Mouse (Mus musculus) liver, embryonic 16.5 days (tissue): ENCODE results near the gene Plce1. TPM values are rescaled to one million over a fixed set of nuclear protein-coding genes. Genes with fewer than 3 reads are reported as not detected.

Experiments used
- ATAC-seq: fragments of 200-750 bp; cut with Nextera tagmentation; 2 replicates; pipeline ENCODE4 v1.8.0; 2017; ENCODE audit warnings: low read depth, mild to moderate bottlenecking, moderate number of reproducible peaks, moderate library complexity
- H3K27ac ChIP-seq: fragments of 300-500 bp; sonication (generic); 2 replicates; pipeline ENCODE4 v1.5.1; 2014; ENCODE audit warnings: mild to moderate bottlenecking, low read length
- H3K27me3 ChIP-seq: fragments of 300-500 bp; sonication (generic); 2 replicates; pipeline ENCODE4 v1.6.1; 2014; ENCODE audit warnings: low read depth, low read length, mixed read lengths; ENCODE audit not compliant: control insufficient read depth, insufficient read depth
- H3K36me3 ChIP-seq: fragments of 300-500 bp; sonication (generic); 2 replicates; pipeline ENCODE4 v1.6.1; 2014; ENCODE audit warnings: mild to moderate bottlenecking; ENCODE audit not compliant: control insufficient read depth, insufficient read depth
- H3K4me1 ChIP-seq: fragments of 300-500 bp; sonication (generic); 2 replicates; pipeline ENCODE4 v1.6.1; 2014; ENCODE audit warnings: low read depth, low read length, mixed read lengths; ENCODE audit not compliant: control insufficient read depth
- H3K4me2 ChIP-seq: fragments of 300-500 bp; sonication (generic); 2 replicates; pipeline ENCODE4 v1.6.1; 2014; ENCODE audit warnings: low read depth, low read length, mixed read lengths
- H3K4me3 ChIP-seq: fragments of 300-500 bp; sonication (generic); 2 replicates; pipeline ENCODE4 v1.5.1; 2014; ENCODE audit warnings: low read depth, mild to moderate bottlenecking, low read length
- H3K9ac ChIP-seq: fragments of 300-500 bp; sonication (generic); 2 replicates; pipeline ENCODE4 v1.6.1; 2014; ENCODE audit warnings: low read depth, low read length
- H3K9me3 ChIP-seq: fragments of 300-500 bp; sonication (generic); replicated peaks from 2 replicates; pipeline ENCODE4 v1.6.1; 2016; ENCODE audit warnings: low read length; ENCODE audit not compliant: control insufficient read depth
- WGBS: fragments of 180-500 bp; shearing (Covaris S2); extraction: QIAGEN DNeasy Blood & Tissue Kit; methylation state at CpG from one replicate; pipeline ENCODE4 v1.1.7; 2014; ENCODE audit not compliant: insufficient replicate concordance; 5-methylcytosine and 5-hydroxymethylcytosine counted together
- polyA plus RNA-seq: library from polyadenylated mRNA; unstranded; fragments of >200 nt; fragmentation: Nextera tagmentation; extraction: Ambion mirVana; gene quantifications from 2 replicates; pipeline ENCODE4 v1.2.1, GENCODE M21; 2015

Gene Plce1
- polyA plus RNA-seq, 1 experiment from 2014 or later, result 0.68 TPM

DNA sequence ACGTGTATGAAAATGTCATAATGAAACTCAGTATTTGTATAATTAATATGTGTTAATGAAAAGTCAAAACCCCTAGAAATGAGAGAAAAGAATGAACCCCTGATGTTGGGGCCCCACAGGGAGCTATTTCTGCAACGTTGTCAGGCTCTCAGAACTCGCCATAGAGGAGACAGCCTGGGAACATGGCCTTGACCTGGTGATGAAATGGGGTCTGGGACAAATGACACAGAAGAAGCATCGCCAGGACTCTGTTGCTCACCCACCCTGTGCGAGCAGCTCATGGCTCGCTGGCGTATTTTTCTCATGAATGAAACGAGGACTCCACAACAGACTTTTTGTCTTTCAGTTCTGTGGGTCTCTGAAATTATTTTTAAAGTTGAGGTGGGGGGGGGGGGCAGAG is 109.0 kb downstream of the Plce1 start:
- Histone ChIP-seq H3K4me3 (no peak overlapping the region), H3K9me3 (no peaks in the 10 kb centered on the region), H3K27ac (no peak overlapping the region), H3K4me1 (no peaks in the 10 kb centered on the region), H3K36me3 (no peaks in the 10 kb centered on the region), H3K4me2 (no peak overlapping the region), H3K9ac (no peak overlapping the region), H3K27me3 (no peaks in the 10 kb centered on the region)
- 69% methylated on average over 8 of the region's 8 CpGs for WGBS
- no peak for ATAC-seq

DNA sequence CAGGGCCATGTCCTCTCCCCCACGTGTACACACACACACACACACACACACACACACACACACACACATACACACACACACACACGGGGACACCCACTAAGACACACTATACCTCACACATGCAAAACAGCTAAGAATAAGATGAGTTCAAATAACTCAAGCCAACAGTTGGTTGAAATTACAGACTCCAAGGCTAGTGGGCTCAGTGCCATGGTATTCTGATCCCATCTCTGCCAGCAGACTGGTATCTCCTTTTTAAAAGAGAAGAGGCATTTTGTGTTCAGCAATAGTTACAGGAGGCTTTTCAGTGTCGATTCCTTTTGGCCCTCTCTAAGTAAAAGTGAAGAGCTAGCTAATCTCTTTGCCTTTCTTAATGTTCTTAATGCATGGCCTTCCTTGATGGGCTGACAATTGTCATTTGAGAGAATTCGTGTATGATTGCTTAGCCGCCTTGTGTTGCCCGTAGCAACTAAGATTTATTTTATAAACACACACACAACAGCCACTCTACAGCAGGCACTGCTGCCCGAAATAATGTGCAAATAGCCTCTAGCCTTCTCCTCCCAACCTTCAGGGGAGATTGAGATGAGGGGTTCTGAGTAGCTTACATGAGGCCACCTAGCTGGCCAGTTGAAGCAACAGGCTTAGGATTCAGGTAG is 111.8 kb downstream of the Plce1 start:
- Histone ChIP-seq H3K4me2 (no peak overlapping the region), H3K27me3 (no peaks in the 10 kb centered on the region), H3K27ac (no peak overlapping the region), H3K4me3 (no peak overlapping the region), H3K9ac (no peak overlapping the region), H3K9me3 (no peaks in the 10 kb centered on the region), H3K4me1 (no peaks in the 10 kb centered on the region), H3K36me3 (no peaks in the 10 kb centered on the region)
- no peak for ATAC-seq
- WGBS, result 56% methylated on average over 7 of the region's 7 CpGs

DNA sequence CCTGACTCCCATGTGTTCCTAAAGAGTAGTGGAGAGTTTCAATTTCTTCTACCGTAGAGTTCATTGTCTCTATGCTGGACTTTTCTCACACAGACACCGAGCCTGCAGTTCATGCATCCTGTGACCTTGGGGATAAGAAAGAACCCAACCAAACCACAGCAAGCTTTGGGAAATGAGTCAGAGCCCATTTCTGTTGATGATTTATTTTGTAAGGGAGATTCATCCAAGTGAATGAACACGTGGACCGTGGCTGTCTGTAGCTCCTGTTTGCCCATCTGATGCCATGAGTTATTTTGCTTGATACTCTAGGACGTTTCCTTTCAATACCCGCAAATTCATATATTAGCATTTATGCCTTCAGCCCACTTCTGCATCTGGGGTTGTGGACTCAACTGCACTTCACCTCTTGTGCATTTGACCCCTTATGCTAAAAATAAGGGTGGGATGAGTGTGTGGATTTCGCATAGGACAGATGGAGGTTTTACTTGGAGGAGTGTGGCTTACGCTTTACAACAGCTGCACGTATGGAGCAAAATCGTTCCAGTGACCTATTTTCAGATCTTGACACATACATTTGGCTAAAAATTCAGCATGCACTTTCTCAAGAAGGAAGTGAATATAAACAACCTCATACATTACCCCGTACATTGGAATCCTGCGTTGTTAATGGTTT is 112.5 kb downstream of the Plce1 start:
- Histone ChIP-seq H3K9me3 (no peaks in the 10 kb centered on the region), H3K27ac (no peak overlapping the region), H3K27me3 (no peaks in the 10 kb centered on the region), H3K4me2 (no peak overlapping the region), H3K4me3 (no peak overlapping the region), H3K4me1 (no peaks in the 10 kb centered on the region), H3K36me3 (no peaks in the 10 kb centered on the region), H3K9ac (no peak overlapping the region)
- WGBS, result 60% methylated on average over 12 of the region's 12 CpGs
- no peak for ATAC-seq

DNA sequence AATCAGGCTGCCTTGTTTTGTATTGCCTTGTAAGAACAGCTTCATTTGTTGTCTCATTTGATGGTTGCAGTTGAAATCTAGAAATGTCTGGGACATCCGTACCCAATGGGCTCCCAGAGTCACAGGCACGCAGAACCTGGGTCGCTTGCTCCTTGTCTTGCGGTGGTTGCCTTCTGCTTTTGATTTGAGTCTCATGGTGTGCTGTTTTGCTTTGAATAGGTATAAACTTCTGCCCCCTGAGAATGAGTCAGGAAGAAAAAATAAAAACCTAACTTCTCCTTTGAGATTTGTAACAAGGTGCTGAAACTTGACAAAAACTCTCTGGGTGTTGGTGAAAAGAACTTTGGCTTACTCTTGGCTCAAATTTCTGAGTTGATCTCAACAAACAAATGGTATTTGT is 115.2 kb downstream of the Plce1 start:
- WGBS, result 78% methylated on average over 4 of the region's 4 CpGs
- H3K36me3 ChIP-seq, result no peaks in the 10 kb centered on the region
- ATAC-seq, result no peak
- H3K9me3 ChIP-seq, result no peaks in the 10 kb centered on the region
- no peak overlapping the region for H3K4me2 ChIP-seq
- H3K27me3 ChIP-seq, result no peaks in the 10 kb centered on the region
- no peak overlapping the region for H3K4me3 ChIP-seq
- H3K4me1 ChIP-seq, result no peaks in the 10 kb centered on the region
- H3K9ac ChIP-seq, result no peak overlapping the region
- no peak overlapping the region for H3K27ac ChIP-seq

DNA sequence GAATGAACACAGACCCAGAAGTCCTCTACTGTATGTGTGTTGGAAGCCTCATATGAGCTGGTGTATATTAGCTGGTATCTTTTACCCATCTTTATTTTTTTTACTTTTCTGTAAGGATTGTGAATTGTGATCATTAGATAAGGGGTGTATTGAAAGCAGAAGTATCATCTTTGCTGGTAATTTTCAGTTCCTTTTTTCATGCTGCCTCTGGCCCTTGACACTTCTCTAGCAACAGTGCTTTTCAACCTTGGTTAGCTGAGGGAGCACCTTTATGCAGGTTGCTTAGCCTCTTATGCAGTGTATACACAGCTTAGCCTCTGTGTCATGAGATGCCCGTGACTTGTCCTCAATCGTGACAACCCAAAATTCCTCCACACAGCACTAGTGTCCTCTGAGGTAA is 116.5 kb downstream of the Plce1 start:
- Histone ChIP-seq H3K4me2 (no peak overlapping the region), H3K9ac (no peak overlapping the region), H3K4me1 (no peaks in the 10 kb centered on the region), H3K27me3 (no peaks in the 10 kb centered on the region), H3K36me3 (no peaks in the 10 kb centered on the region), H3K9me3 (no peaks in the 10 kb centered on the region), H3K4me3 (no peak overlapping the region), H3K27ac (no peak overlapping the region)
- 54% methylated on average over 2 of the region's 2 CpGs for WGBS
- no peak for ATAC-seq

DNA sequence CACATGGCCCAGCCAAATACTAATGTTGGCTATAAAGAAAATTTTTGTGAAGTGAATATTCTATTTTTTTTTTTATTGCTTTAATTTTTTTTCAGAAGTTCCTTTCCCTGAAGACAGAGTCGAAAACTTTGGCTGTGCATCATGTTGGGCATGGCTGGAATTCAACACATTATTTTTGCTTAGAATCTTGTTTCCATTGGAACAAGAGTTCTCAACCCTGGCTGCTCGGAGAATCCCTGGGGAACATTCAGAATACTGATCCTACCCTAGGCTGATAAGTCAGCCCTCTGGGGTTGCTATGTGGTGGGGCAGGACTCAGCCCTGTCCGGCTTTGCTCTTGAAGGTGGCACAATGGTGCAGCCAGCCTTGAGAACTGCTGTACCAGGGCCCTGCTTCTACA is 118.1 kb downstream of the Plce1 start:
- H3K36me3 ChIP-seq, result no peaks in the 10 kb centered on the region
- no peaks in the 10 kb centered on the region for H3K4me1 ChIP-seq
- no peak overlapping the region for H3K27ac ChIP-seq
- H3K9me3 ChIP-seq, result no peaks in the 10 kb centered on the region
- no peak overlapping the region for H3K4me2 ChIP-seq
- no peak overlapping the region for H3K4me3 ChIP-seq
- WGBS, result 62% methylated on average over 3 of the region's 3 CpGs
- H3K27me3 ChIP-seq, result no peaks in the 10 kb centered on the region
- no peak for ATAC-seq
- no peak overlapping the region for H3K9ac ChIP-seq

DNA sequence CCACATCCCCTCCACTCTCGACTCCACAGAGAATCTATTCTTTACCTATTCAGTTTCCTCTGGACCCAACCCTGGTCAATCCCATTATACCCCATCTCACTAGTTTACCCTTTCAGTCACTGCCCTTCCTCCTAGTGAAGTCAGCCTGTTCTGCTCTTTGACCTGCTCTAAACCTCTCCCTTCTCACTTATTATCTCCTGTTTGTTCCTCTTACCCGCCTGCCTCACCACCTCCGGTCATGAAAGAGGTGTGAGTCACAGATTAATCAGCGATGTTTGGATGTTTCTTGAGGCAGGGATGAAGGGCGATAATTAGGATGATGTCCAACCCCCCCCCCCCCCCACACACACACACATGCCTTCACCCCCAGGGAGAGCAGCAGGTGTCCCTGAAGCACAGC is 120.2 kb downstream of the Plce1 start:
- H3K27me3 ChIP-seq, result no peaks in the 10 kb centered on the region
- no peak overlapping the region for H3K27ac ChIP-seq
- H3K9ac ChIP-seq, result no peak overlapping the region
- H3K36me3 ChIP-seq, result no peaks in the 10 kb centered on the region
- no peaks in the 10 kb centered on the region for H3K4me1 ChIP-seq
- WGBS, result 37% methylated on average over 5 of the region's 5 CpGs
- H3K4me2 ChIP-seq, result no peak overlapping the region
- no peaks in the 10 kb centered on the region for H3K9me3 ChIP-seq
- H3K4me3 ChIP-seq, result no peak overlapping the region
- ATAC-seq, result no peak

DNA sequence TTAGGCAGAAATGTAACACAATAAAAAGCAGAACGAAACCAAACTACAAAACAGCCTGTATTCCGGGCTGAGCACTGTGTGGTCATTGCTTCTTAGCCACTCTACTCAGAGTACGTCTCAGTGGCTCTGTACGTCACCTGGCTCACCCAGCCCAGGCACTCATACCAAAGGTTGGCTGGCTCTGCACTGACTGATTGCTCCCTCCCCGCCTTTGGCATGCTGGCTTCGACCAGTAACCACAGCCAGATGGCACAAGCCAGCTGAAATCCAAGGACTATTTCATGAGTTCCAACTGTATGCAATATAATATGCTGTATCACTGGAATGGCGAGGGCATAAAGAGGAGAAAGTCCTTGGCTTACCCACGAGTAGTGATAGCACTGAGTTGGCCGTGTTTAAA is 121.9 kb downstream of the Plce1 start:
- Histone ChIP-seq H3K27ac (no peak overlapping the region), H3K4me1 (no peaks in the 10 kb centered on the region), H3K9ac (no peak overlapping the region), H3K9me3 (no peaks in the 10 kb centered on the region), H3K4me3 (no peak overlapping the region), H3K4me2 (no peak overlapping the region), H3K36me3 (no peaks in the 10 kb centered on the region), H3K27me3 (no peaks in the 10 kb centered on the region)
- 59% methylated on average over 9 of the region's 9 CpGs for WGBS
- ATAC-seq, result no peak

DNA sequence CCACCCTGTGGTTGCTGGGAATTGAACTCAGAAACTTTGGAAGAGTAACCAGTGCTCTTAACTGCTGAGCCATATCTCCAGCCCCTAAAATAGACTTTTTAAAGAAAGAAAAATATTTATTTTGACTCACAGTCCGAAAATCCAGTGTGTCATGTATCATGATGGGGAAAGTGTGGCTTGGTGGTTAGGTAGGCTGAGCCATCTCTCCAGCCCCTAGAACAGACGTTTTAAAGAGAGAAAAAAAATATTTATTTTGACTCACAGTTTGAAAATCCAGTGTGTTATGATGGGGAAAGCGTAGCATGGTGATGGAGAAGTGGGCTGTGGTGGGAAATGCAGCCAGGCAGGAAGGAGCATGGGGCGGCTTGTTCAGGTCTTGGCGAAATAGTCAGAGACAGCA is 126.3 kb downstream of the Plce1 start:
- Histone ChIP-seq H3K36me3 (no peaks in the 10 kb centered on the region), H3K9ac (no peak overlapping the region), H3K4me1 (no peaks in the 10 kb centered on the region), H3K4me3 (no peak overlapping the region), H3K9me3 (no peaks in the 10 kb centered on the region), H3K27ac (no peak overlapping the region), H3K4me2 (no peak overlapping the region), H3K27me3 (no peaks in the 10 kb centered on the region)
- 60% methylated on average over 5 of the region's 5 CpGs for WGBS
- no peak for ATAC-seq
